Mouse (Mus musculus): Measurements from ENCODE around the gene Gm37240. TPM values are rescaled to one million over a fixed set of nuclear protein-coding genes. Genes with fewer than 3 reads are reported as not detected.

The Gm37240 gene
- polyA plus RNA-seq, 1 experiment, result 0.91 TPM

- Histone ChIP-seq H3K36me3 (ENCODE audit: control insufficient read depth, insufficient read depth, low read length, poor library complexity, severe bottlenecking) (no peaks in the 10 kb centered on the region), H3K9me3 (replicated peaks; ENCODE audit: control insufficient read depth, insufficient read depth, low read length, poor library complexity, severe bottlenecking) (no peaks in the 10 kb centered on the region; the same call in 1 of the 2 replicates), H3K27me3 (ENCODE audit: control insufficient read depth, insufficient read depth, low read length, poor library complexity, severe bottlenecking) (no peaks in the 10 kb centered on the region; the same call in 1 of the 2 replicates), H3K9ac (ENCODE audit: low read depth, poor library complexity, severe bottlenecking) (no peak overlapping the region), H3K4me1 (ENCODE audit: control insufficient read depth, insufficient read depth, low read length) (peaks cover 3% of the 10 kb centered on the region), H3K4me3 (ENCODE audit: low read depth, low read length) (no peak overlapping the region), H3K27ac (ENCODE audit: insufficient read depth, low read length) (no peak overlapping the region)
- TF ChIP-seq EP300 (IDR thresholded peaks at IDR 0.05; ENCODE audit: insufficient read depth, low read depth, low read length) (no peak), POLR2A (IDR thresholded peaks at IDR 0.05; ENCODE audit: insufficient read depth, low read length) (no peak), CTCF (IDR thresholded peaks at IDR 0.05; ENCODE audit: low read depth, low read length) (no peak)
Measured at GRCm38 (mm10) chr3:84722680-84723079, 1164.6 kb downstream of the Gm37240 start.

GRCm38 (mm10) chr3:84715073-84715768 lies 1172.1 kb downstream of the Gm37240 start:
- Histone ChIP-seq H3K36me3 (ENCODE audit: control insufficient read depth, insufficient read depth, low read length, poor library complexity, severe bottlenecking) (no peaks in the 10 kb centered on the region), H3K27me3 (ENCODE audit: control insufficient read depth, insufficient read depth, low read length, poor library complexity, severe bottlenecking) (no peaks in the 10 kb centered on the region), H3K4me1 (ENCODE audit: control insufficient read depth, insufficient read depth, low read length) (no peaks in the 10 kb centered on the region), H3K27ac (ENCODE audit: insufficient read depth, low read length) (no peak overlapping the region), H3K4me3 (ENCODE audit: low read depth, low read length) (no peak overlapping the region), H3K9ac (ENCODE audit: low read depth, poor library complexity, severe bottlenecking) (no peak overlapping the region), H3K9me3 (replicated peaks; ENCODE audit: control insufficient read depth, insufficient read depth, low read length, poor library complexity, severe bottlenecking) (no peaks in the 10 kb centered on the region)
- TF ChIP-seq CTCF (IDR thresholded peaks at IDR 0.05; ENCODE audit: low read depth, low read length) (no peak), POLR2A (IDR thresholded peaks at IDR 0.05; ENCODE audit: insufficient read depth, low read length) (no peak), EP300 (IDR thresholded peaks at IDR 0.05; ENCODE audit: insufficient read depth, low read depth, low read length) (no peak)

GRCm38 (mm10) chr3:84712941-84713340 lies 1174.4 kb downstream of the Gm37240 start:
- H3K36me3 ChIP-seq (ENCODE audit: control insufficient read depth, insufficient read depth, low read length, poor library complexity, severe bottlenecking), result no peaks in the 10 kb centered on the region
- H3K27ac ChIP-seq (ENCODE audit: insufficient read depth, low read length), result no peak overlapping the region
- no peaks in the 10 kb centered on the region for H3K27me3 ChIP-seq (ENCODE audit: control insufficient read depth, insufficient read depth, low read length, poor library complexity, severe bottlenecking)
- H3K9ac ChIP-seq (ENCODE audit: low read depth, poor library complexity, severe bottlenecking), result no peak overlapping the region
- no peaks in the 10 kb centered on the region for H3K4me1 ChIP-seq (ENCODE audit: control insufficient read depth, insufficient read depth, low read length)
- TF ChIP-seq EP300 (IDR thresholded peaks at IDR 0.05; ENCODE audit: insufficient read depth, low read depth, low read length) (no peak), CTCF (IDR thresholded peaks at IDR 0.05; ENCODE audit: low read depth, low read length) (peak; percentile 48)
- H3K9me3 ChIP-seq (replicated peaks; ENCODE audit: control insufficient read depth, insufficient read depth, low read length, poor library complexity, severe bottlenecking), result no peaks in the 10 kb centered on the region
- no peak overlapping the region for H3K4me3 ChIP-seq (ENCODE audit: low read depth, low read length)

- no peaks in the 10 kb centered on the region for H3K27me3 ChIP-seq (ENCODE audit: control insufficient read depth, insufficient read depth, low read length, poor library complexity, severe bottlenecking)
- no peak overlapping the region for H3K4me3 ChIP-seq (ENCODE audit: low read depth, low read length)
- H3K27ac ChIP-seq (ENCODE audit: insufficient read depth, low read length), result no peak overlapping the region
- TF ChIP-seq POLR2A (IDR thresholded peaks at IDR 0.05; ENCODE audit: insufficient read depth, low read length) (no peak), CTCF (IDR thresholded peaks at IDR 0.05; ENCODE audit: low read depth, low read length) (no peak), EP300 (IDR thresholded peaks at IDR 0.05; ENCODE audit: insufficient read depth, low read depth, low read length) (no peak)
- H3K9me3 ChIP-seq (replicated peaks; ENCODE audit: control insufficient read depth, insufficient read depth, low read length, poor library complexity, severe bottlenecking), result no peaks in the 10 kb centered on the region
- H3K9ac ChIP-seq (ENCODE audit: low read depth, poor library complexity, severe bottlenecking), result no peak overlapping the region
- H3K4me1 ChIP-seq (ENCODE audit: control insufficient read depth, insufficient read depth, low read length), result no peaks in the 10 kb centered on the region
- H3K36me3 ChIP-seq (ENCODE audit: control insufficient read depth, insufficient read depth, low read length, poor library complexity, severe bottlenecking), result no peaks in the 10 kb centered on the region
Measured at GRCm38 (mm10) chr3:84710723-84711122, 1176.6 kb downstream of the Gm37240 start.

GRCm38 (mm10) chr3:84709967-84710366 lies 1177.4 kb downstream of the Gm37240 start:
- Histone ChIP-seq H3K27ac (ENCODE audit: insufficient read depth, low read length) (no peak overlapping the region), H3K36me3 (ENCODE audit: control insufficient read depth, insufficient read depth, low read length, poor library complexity, severe bottlenecking) (no peaks in the 10 kb centered on the region), H3K27me3 (ENCODE audit: control insufficient read depth, insufficient read depth, low read length, poor library complexity, severe bottlenecking) (no peaks in the 10 kb centered on the region), H3K9ac (ENCODE audit: low read depth, poor library complexity, severe bottlenecking) (no peak overlapping the region), H3K4me3 (ENCODE audit: low read depth, low read length) (no peak overlapping the region), H3K9me3 (replicated peaks; ENCODE audit: control insufficient read depth, insufficient read depth, low read length, poor library complexity, severe bottlenecking) (no peaks in the 10 kb centered on the region), H3K4me1 (ENCODE audit: control insufficient read depth, insufficient read depth, low read length) (no peaks in the 10 kb centered on the region)
- no peak for TF ChIP-seq CTCF (IDR thresholded peaks at IDR 0.05; ENCODE audit: low read depth, low read length)
- no peak for TF ChIP-seq POLR2A (IDR thresholded peaks at IDR 0.05; ENCODE audit: insufficient read depth, low read length)
- no peak for TF ChIP-seq EP300 (IDR thresholded peaks at IDR 0.05; ENCODE audit: insufficient read depth, low read depth, low read length)

GRCm38 (mm10) chr3:84709100-84709499 lies 1178.2 kb downstream of the Gm37240 start:
- Histone ChIP-seq H3K36me3 (ENCODE audit: control insufficient read depth, insufficient read depth, low read length, poor library complexity, severe bottlenecking) (no peaks in the 10 kb centered on the region), H3K9me3 (replicated peaks; ENCODE audit: control insufficient read depth, insufficient read depth, low read length, poor library complexity, severe bottlenecking) (no peaks in the 10 kb centered on the region), H3K9ac (ENCODE audit: low read depth, poor library complexity, severe bottlenecking) (no peak overlapping the region), H3K27me3 (ENCODE audit: control insufficient read depth, insufficient read depth, low read length, poor library complexity, severe bottlenecking) (no peaks in the 10 kb centered on the region), H3K4me1 (ENCODE audit: control insufficient read depth, insufficient read depth, low read length) (no peaks in the 10 kb centered on the region), H3K4me3 (ENCODE audit: low read depth, low read length) (no peak overlapping the region), H3K27ac (ENCODE audit: insufficient read depth, low read length) (no peak overlapping the region)
- TF ChIP-seq CTCF (IDR thresholded peaks at IDR 0.05; ENCODE audit: low read depth, low read length) (no peak), POLR2A (IDR thresholded peaks at IDR 0.05; ENCODE audit: insufficient read depth, low read length) (no peak), EP300 (IDR thresholded peaks at IDR 0.05; ENCODE audit: insufficient read depth, low read depth, low read length) (no peak)

All from ES-Bruce4 (cell line).